Mouse (Mus musculus): ENCODE data around the gene Babam2. TPM values are rescaled to one million over a fixed set of nuclear protein-coding genes. Genes with fewer than 3 reads are reported as not detected.

Gene Babam2
- polyA plus RNA-seq, 1 experiment from 2014 or later: 32.3 TPM

- ATAC-seq (no peak), DNase-seq (ENCODE audit: low spot score) (no peak)
- 51% methylated on average over 5 of the region's 5 CpGs for WGBS
- Histone ChIP-seq H3K27ac (ENCODE audit: low read depth, low read length) (no peak overlapping the region), H3K4me3 (ENCODE audit: low read depth, low read length) (no peak overlapping the region), H3K4me1 (ENCODE audit: control insufficient read depth, insufficient read depth, low read length) (no peaks in the 10 kb centered on the region), H3K4me2 (ENCODE audit: low read length) (no peak overlapping the region), H3K27me3 (replicated peaks; ENCODE audit: control insufficient read depth, insufficient read depth, low read length) (no peaks in the 10 kb centered on the region), H3K9ac (ENCODE audit: low read length) (no peak overlapping the region), H3K36me3 (ENCODE audit: control insufficient read depth, insufficient read depth, low read length) (no peaks in the 10 kb centered on the region), H3K9me3 (replicated peaks; ENCODE audit: control insufficient read depth, low read length) (no peaks in the 10 kb centered on the region)
Observed at GRCm38 (mm10) chr5:31727456-31727855, 30.0 kb downstream of the Babam2 start.

- Histone ChIP-seq H3K9me3 (replicated peaks; ENCODE audit: control insufficient read depth, low read length) (no peaks in the 10 kb centered on the region), H3K9ac (ENCODE audit: low read length) (no peak overlapping the region), H3K4me3 (ENCODE audit: low read depth, low read length) (no peak overlapping the region), H3K27ac (ENCODE audit: low read depth, low read length) (no peak overlapping the region), H3K27me3 (replicated peaks; ENCODE audit: control insufficient read depth, insufficient read depth, low read length) (no peaks in the 10 kb centered on the region), H3K36me3 (ENCODE audit: control insufficient read depth, insufficient read depth, low read length) (no peaks in the 10 kb centered on the region), H3K4me2 (ENCODE audit: low read length) (no peak overlapping the region), H3K4me1 (ENCODE audit: control insufficient read depth, insufficient read depth, low read length) (no peaks in the 10 kb centered on the region)
- ATAC-seq (no peak), DNase-seq (ENCODE audit: low spot score) (no peak)
- WGBS: 48% methylated on average over 3 of the region's 3 CpGs
Observed at GRCm38 (mm10) chr5:31732644-31733338, 35.3 kb downstream of the Babam2 start.

DNA sequence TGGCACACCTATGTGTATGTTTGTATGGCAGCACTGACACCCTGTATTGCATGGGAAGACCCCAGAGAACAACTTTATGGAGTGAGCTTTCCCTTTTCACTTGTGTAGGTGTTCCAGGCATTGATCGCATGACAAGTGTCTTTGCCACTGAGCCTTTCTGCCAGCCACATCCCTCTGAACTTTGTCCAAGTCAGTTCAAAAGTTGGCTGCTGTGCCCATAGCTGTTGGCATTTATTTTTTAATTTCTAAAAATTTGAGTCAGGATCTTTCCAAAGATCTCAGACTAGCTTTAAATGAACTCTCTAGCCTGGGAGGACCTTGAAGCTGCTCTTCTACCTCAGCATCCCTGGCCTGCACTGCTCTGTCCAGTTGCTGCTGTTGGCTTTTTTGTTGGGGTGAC, 44.4 kb downstream of the Babam2 start:
- H3K4me2 ChIP-seq (ENCODE audit: low read length): no peak overlapping the region
- no peaks in the 10 kb centered on the region for H3K27me3 ChIP-seq (replicated peaks; ENCODE audit: control insufficient read depth, insufficient read depth, low read length)
- no peaks in the 10 kb centered on the region for H3K9me3 ChIP-seq (replicated peaks; ENCODE audit: control insufficient read depth, low read length)
- H3K9ac ChIP-seq (ENCODE audit: low read length): no peak overlapping the region
- ATAC-seq (no peak), DNase-seq (ENCODE audit: low spot score) (no peak)
- 100% methylated on average over 1 of the region's 1 CpGs for whole genome bisulfite sequencing
- H3K36me3 ChIP-seq (ENCODE audit: control insufficient read depth, insufficient read depth, low read length): no peaks in the 10 kb centered on the region
- no peak overlapping the region for H3K27ac ChIP-seq (ENCODE audit: low read depth, low read length)
- no peak overlapping the region for H3K4me3 ChIP-seq (ENCODE audit: low read depth, low read length)
- H3K4me1 ChIP-seq (ENCODE audit: control insufficient read depth, insufficient read depth, low read length): no peaks in the 10 kb centered on the region

GRCm38 (mm10) chr5:31742521-31743031, 45.1 kb downstream of the Babam2 start:
- WGBS: 38% methylated on average over 4 of the region's 4 CpGs
- no peaks in the 10 kb centered on the region for H3K4me1 ChIP-seq (ENCODE audit: control insufficient read depth, insufficient read depth, low read length)
- no peak for DNase-seq (ENCODE audit: low spot score)

DNA sequence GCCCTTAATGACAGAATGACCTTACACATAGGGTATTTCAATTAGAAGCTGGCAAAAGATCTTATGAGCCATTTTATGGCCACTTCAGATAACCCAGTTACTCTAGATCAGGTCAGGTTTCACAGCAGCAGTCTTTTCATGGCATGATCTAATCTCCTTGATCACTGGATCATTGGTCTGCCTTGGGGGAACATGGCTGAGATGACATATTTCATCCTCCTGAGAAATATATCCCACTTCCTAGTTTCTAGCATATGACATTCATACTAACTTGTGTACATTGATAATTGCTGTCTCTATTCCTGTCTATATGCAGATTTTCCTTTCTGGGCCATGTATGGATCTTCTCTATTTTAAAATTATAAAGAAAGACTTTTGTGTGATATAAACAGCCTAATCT, 51.9 kb downstream of the Babam2 start:
- peaks cover 9% of the 10 kb centered on the region for H3K4me1 ChIP-seq (ENCODE audit: control insufficient read depth, insufficient read depth, low read length)
- H3K27me3 ChIP-seq (replicated peaks; ENCODE audit: control insufficient read depth, insufficient read depth, low read length): no peaks in the 10 kb centered on the region
- H3K9me3 ChIP-seq (replicated peaks; ENCODE audit: control insufficient read depth, low read length): no peaks in the 10 kb centered on the region
- H3K36me3 ChIP-seq (ENCODE audit: control insufficient read depth, insufficient read depth, low read length): no peaks in the 10 kb centered on the region
- no peak overlapping the region for H3K9ac ChIP-seq (ENCODE audit: low read length)
- ATAC-seq (no peak), DNase-seq (ENCODE audit: low spot score) (no peak)
- no peak overlapping the region for H3K4me3 ChIP-seq (ENCODE audit: low read depth, low read length)
- no peak overlapping the region for H3K27ac ChIP-seq (ENCODE audit: low read depth, low read length)
- no peak overlapping the region for H3K4me2 ChIP-seq (ENCODE audit: low read length)

More at GRCm38 (mm10) chr5:31742521-31743031, 45.1 kb downstream of the Babam2 start:
- Histone ChIP-seq H3K9ac (ENCODE audit: low read length) (no peak overlapping the region), H3K27me3 (replicated peaks; ENCODE audit: control insufficient read depth, insufficient read depth, low read length) (no peaks in the 10 kb centered on the region), H3K36me3 (ENCODE audit: control insufficient read depth, insufficient read depth, low read length) (no peaks in the 10 kb centered on the region), H3K4me2 (ENCODE audit: low read length) (no peak overlapping the region), H3K27ac (ENCODE audit: low read depth, low read length) (no peak overlapping the region), H3K9me3 (replicated peaks; ENCODE audit: control insufficient read depth, low read length) (no peaks in the 10 kb centered on the region), H3K4me3 (ENCODE audit: low read depth, low read length) (no peak overlapping the region)
- no peak for ATAC-seq

GRCm38 (mm10) chr5:31750231-31750925, 52.9 kb downstream of the Babam2 start:
- no peaks in the 10 kb centered on the region for H3K36me3 ChIP-seq (ENCODE audit: control insufficient read depth, insufficient read depth, low read length)
- ATAC-seq (peak; percentile 67), DNase-seq (ENCODE audit: low spot score) (peak; percentile 76)
- WGBS: 51% methylated on average over 9 of the region's 9 CpGs
- no peak overlapping the region for H3K27ac ChIP-seq (ENCODE audit: low read depth, low read length)
- no peak overlapping the region for H3K9ac ChIP-seq (ENCODE audit: low read length)
- H3K27me3 ChIP-seq (replicated peaks; ENCODE audit: control insufficient read depth, insufficient read depth, low read length): no peaks in the 10 kb centered on the region
- H3K4me2 ChIP-seq (ENCODE audit: low read length): no peak overlapping the region
- no peak overlapping the region for H3K4me3 ChIP-seq (ENCODE audit: low read depth, low read length)
- H3K4me1 ChIP-seq (ENCODE audit: control insufficient read depth, insufficient read depth, low read length): peaks cover 9% of the 10 kb centered on the region
- H3K9me3 ChIP-seq (replicated peaks; ENCODE audit: control insufficient read depth, low read length): no peaks in the 10 kb centered on the region

DNA sequence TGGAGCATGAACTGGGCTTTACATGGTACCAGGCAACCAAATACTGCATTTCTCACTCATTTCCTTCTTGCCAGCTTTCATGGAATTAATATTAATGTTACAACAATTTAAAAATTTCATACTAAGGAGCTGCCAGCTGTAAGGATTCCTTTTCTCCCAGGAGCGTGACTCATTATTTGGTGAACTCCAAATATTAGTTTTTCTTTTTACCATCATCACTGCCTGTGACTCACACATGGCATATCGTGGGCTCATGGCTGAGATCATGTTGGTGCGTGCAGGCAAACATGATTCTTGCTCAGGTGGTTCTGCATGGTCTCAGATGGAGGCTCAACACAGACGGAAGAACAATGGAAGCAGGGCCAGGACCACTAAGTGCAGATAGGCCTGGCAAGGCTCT, 53.5 kb downstream of the Babam2 start:
- Histone ChIP-seq H3K36me3 (ENCODE audit: control insufficient read depth, insufficient read depth, low read length) (no peaks in the 10 kb centered on the region), H3K9ac (ENCODE audit: low read length) (no peak overlapping the region), H3K4me1 (ENCODE audit: control insufficient read depth, insufficient read depth, low read length) (peaks cover 9% of the 10 kb centered on the region), H3K27me3 (replicated peaks; ENCODE audit: control insufficient read depth, insufficient read depth, low read length) (no peaks in the 10 kb centered on the region), H3K4me2 (ENCODE audit: low read length) (no peak overlapping the region), H3K27ac (ENCODE audit: low read depth, low read length) (no peak overlapping the region), H3K9me3 (replicated peaks; ENCODE audit: control insufficient read depth, low read length) (no peaks in the 10 kb centered on the region), H3K4me3 (ENCODE audit: low read depth, low read length) (no peak overlapping the region)
- DNase-seq (ENCODE audit: low spot score) (no peak), ATAC-seq (no peak)
- WGBS: 90% methylated on average over 4 of the region's 4 CpGs

- Histone ChIP-seq H3K27me3 (replicated peaks; ENCODE audit: control insufficient read depth, insufficient read depth, low read length) (no peaks in the 10 kb centered on the region), H3K4me3 (ENCODE audit: low read depth, low read length) (no peak overlapping the region), H3K9ac (ENCODE audit: low read length) (no peak overlapping the region), H3K36me3 (ENCODE audit: control insufficient read depth, insufficient read depth, low read length) (no peaks in the 10 kb centered on the region), H3K4me2 (ENCODE audit: low read length) (no peak overlapping the region), H3K9me3 (replicated peaks; ENCODE audit: control insufficient read depth, low read length) (no peaks in the 10 kb centered on the region), H3K4me1 (ENCODE audit: control insufficient read depth, insufficient read depth, low read length) (peaks cover 9% of the 10 kb centered on the region), H3K27ac (ENCODE audit: low read depth, low read length) (no peak overlapping the region)
- ATAC-seq (no peak), DNase-seq (ENCODE audit: low spot score) (no peak)
- WGBS: 95% methylated on average over 1 of the region's 1 CpGs
Observed at GRCm38 (mm10) chr5:31754634-31755033, 57.1 kb downstream of the Babam2 start.

DNA sequence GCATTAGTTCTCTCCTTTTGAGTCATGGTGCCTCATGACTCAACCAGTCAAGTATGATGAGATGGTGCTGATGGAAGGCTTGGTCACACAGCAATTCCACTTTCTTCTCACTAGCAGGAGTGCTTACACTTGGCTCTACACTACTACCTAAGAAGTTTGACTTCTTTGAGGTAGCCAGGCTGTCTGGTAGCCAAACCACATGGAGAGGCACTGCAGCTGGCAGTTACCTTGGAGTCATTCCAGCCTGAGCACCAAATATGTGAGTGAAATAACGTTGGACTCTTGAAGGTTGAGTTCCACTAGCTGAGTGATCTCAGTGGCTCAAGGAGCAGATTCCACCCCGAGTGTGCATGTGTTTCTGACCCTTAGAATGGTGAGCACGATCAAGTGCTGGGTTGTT, 57.8 kb downstream of the Babam2 start:
- no peak overlapping the region for H3K9ac ChIP-seq (ENCODE audit: low read length)
- H3K9me3 ChIP-seq (replicated peaks; ENCODE audit: control insufficient read depth, low read length): no peaks in the 10 kb centered on the region
- no peak overlapping the region for H3K4me3 ChIP-seq (ENCODE audit: low read depth, low read length)
- 84% methylated on average over 3 of the region's 3 CpGs for WGBS
- H3K4me2 ChIP-seq (ENCODE audit: low read length): no peak overlapping the region
- H3K27me3 ChIP-seq (replicated peaks; ENCODE audit: control insufficient read depth, insufficient read depth, low read length): no peaks in the 10 kb centered on the region
- ATAC-seq: no peak
- H3K36me3 ChIP-seq (ENCODE audit: control insufficient read depth, insufficient read depth, low read length): no peaks in the 10 kb centered on the region
- H3K4me1 ChIP-seq (ENCODE audit: control insufficient read depth, insufficient read depth, low read length): peaks cover 8% of the 10 kb centered on the region
- DNase-seq (ENCODE audit: low spot score): no peak
- no peak overlapping the region for H3K27ac ChIP-seq (ENCODE audit: low read depth, low read length)

Data from forebrain, embryonic 14.5 days (tissue).